8 mouse cellular contexts compared by ENCODE assay signal in genomic region chr19:37435041-37435852, GRCm38 (mm10). TPM values are rescaled to one million over a fixed set of nuclear protein-coding genes. Genes with fewer than 3 reads are reported as not detected.
DNase-seq lines count a peak whose midpoint lies in the region; ATAC-seq and TF ChIP-seq lines count a peak whose summit lies in the region.

No protein-coding gene starts in this region.

- peak overlapping the region; percentile 41 for H3K4me3 ChIP-seq in embryonic fibroblast, embryonic 13.5 days (ENCODE audit: insufficient read depth, low read length)

- TF ChIP-seq CTCF in embryonic fibroblast, embryonic 13.5 days (IDR thresholded peaks at IDR 0.05; ENCODE audit: borderline replicate concordance, insufficient read depth, low read length): no peak

- no peak for TF ChIP-seq POLR2A in embryonic fibroblast, embryonic 13.5 days (IDR thresholded peaks at IDR 0.05; ENCODE audit: low read depth, low read length)

- no peak overlapping the region for H3K27ac ChIP-seq in embryonic fibroblast, embryonic 13.5 days (ENCODE audit: insufficient read depth, low read length)

- intact Hi-C loops in heart, postnatal 14 days (cut with DNase I): loop anchor here (5.0 kb wide), 1 partner anchor 47 kb away; no protein-coding TSS in a partner anchor

- peak; percentile 59 for ATAC-seq in megakaryocyte progenitor cell, adult 5-6 weeks (replicated peaks; ENCODE audit: poor library complexity)

- DNase-seq in 416B (ENCODE audit: low read depth) (peak; percentile 100), R1 (ENCODE audit: low read depth, low spot score) (peak; percentile 54)
- peak; percentile 66 to 69 for DNase-seq in heart, postnatal 14 days
- peak; percentile 70 to 71 for DNase-seq in kidney, postnatal 36 days
- DNase-seq in spleen, postnatal 14 days (ENCODE audit: low spot score in 2 of 2): peak; percentile 20 to 39
- no peak for DNase-seq in cerebellum, adult 9-10 months

- H3K4me1 ChIP-seq in embryonic fibroblast, embryonic 13.5 days (ENCODE audit: control insufficient read depth, insufficient read depth, low read length): no peaks in the 10 kb centered on the region

RNA-seq across cellular contexts. Expression of gene Hhex, which starts 0.6 kb away (rescaled TPM):
- 0.84 TPM in 1 of 2 replicates, not detected in the other for polyA plus RNA-seq in embryonic fibroblast, embryonic 13.5 days (2011; ENCODE audit: insufficient read length, low read depth, missing spikeins)
- 1 to 10 TPM; 4.5 to 4.6 TPM for total RNA-seq in heart, postnatal 14 days (2021)
- 87.2 and 88.1 TPM in 2 replicates for total RNA-seq in megakaryocyte progenitor cell, adult 5-6 weeks (2015)
- 28.2 and 29.9 TPM in 2 replicates for total RNA-seq in megakaryocyte progenitor cell, adult 5-6 weeks (2017)

RNA-seq across cellular contexts. Expression of gene Kif11, which starts 59.0 kb away (rescaled TPM):
- 31.8 and 48.6 TPM in 2 replicates for polyA plus RNA-seq in embryonic fibroblast, embryonic 13.5 days (2011; ENCODE audit: insufficient read length, low read depth, missing spikeins)
- 1 to 10 TPM; 3.4 to 6.5 TPM for total RNA-seq in heart, postnatal 14 days (2021)
- 113 and 116 TPM in 2 replicates for total RNA-seq in megakaryocyte progenitor cell, adult 5-6 weeks (2015)
- total RNA-seq in megakaryocyte progenitor cell, adult 5-6 weeks (2017): 160 and 187 TPM in 2 replicates

Comparison
In these comparisons a context has a peak if more than half of its experiments do, and no peak if none do; other contexts are left out.
1. RNA of gene Hhex, which starts 0.6 kb away (total RNA-seq): 28.2 to 88.1 TPM in megakaryocyte progenitor cell, adult 5-6 weeks; 4.5 to 4.6 TPM in heart, postnatal 14 days; every median in the first group is over 4 times any median in the second.
2. RNA of gene Kif11, which starts 59.0 kb away (total RNA-seq): 113 to 187 TPM in megakaryocyte progenitor cell, adult 5-6 weeks; 3.4 to 6.5 TPM in heart, postnatal 14 days; every median in the first group is over 10 times any median in the second.